Mouse (Mus musculus) lung, postnatal 0 days (tissue): ENCODE measurements around the gene Car11.

Experiments used
- CTCF ChIP-seq: IDR thresholded peaks from 2 replicates; pipeline ENCODE4 v1.5.1; 2016; ENCODE audit warnings: antibody characterized with exemption, mild to moderate bottlenecking
- EP300 ChIP-seq: IDR thresholded peaks from 2 replicates; pipeline ENCODE4 v1.6.1; 2016; ENCODE audit warnings: antibody characterized with exemption, mild to moderate bottlenecking, control low read depth

GRCm38 (mm10) chr7:45727625-45728024 is 28.0 kb downstream of the Car11 start:
- TF ChIP-seq EP300: no peak
- no peak for TF ChIP-seq CTCF
